Mouse (Mus musculus) lung, postnatal 0 days (tissue): Measurements from ENCODE around the gene Parvb.

ENCODE experiments used
- CTCF ChIP-seq: IDR thresholded peaks from 2 replicates; pipeline ENCODE4 v1.5.1; 2016; ENCODE audit warnings: antibody characterized with exemption, mild to moderate bottlenecking
- EP300 ChIP-seq: IDR thresholded peaks from 2 replicates; pipeline ENCODE4 v1.6.1; 2016; ENCODE audit warnings: antibody characterized with exemption, mild to moderate bottlenecking, control low read depth

GRCm38 (mm10) chr15:84278091-84278490, 46.2 kb downstream of the Parvb start:
- no peak for TF ChIP-seq CTCF
- TF ChIP-seq EP300: no peak
